In genomic region chrX:57921821-57922449, GRCm38 (mm10) we compare ENCODE assay signal across 12 mouse cellular contexts.
DNase-seq lines count a peak whose midpoint lies in the region; ATAC-seq and TF ChIP-seq lines count a peak whose summit lies in the region.
"Had no signal": no experiment of that assay in that cellular context is flagged by ENCODE, and none has a peak within 500 bp of the region (broad histone marks: within the 10 kb centered on the region; RNA-seq: fewer than 3 reads in every experiment).

No protein-coding gene starts in this region.

- H3K9me3 ChIP-seq in heart, embryonic 15.5 days (replicated peaks) = no peaks in the 10 kb centered on the region
- H3K9me3 ChIP-seq in hindbrain, embryonic 10.5 days = no peaks in the 10 kb centered on the region
- no peaks in the 10 kb centered on the region for H3K9me3 ChIP-seq in midbrain, embryonic 10.5 days (replicated peaks)
- H3K9me3 ChIP-seq in embryonic facial prominence, embryonic 10.5 days = no peaks in the 10 kb centered on the region

- TF ChIP-seq EP300 in heart, adult 2 months (IDR thresholded peaks at IDR 0.05; ENCODE audit: insufficient read depth, low read depth, low read length) = no peak

- H3K27ac ChIP-seq in heart, embryonic 15.5 days = no peak overlapping the region
- no peak overlapping the region for H3K27ac ChIP-seq in heart, adult 2 months
- H3K27ac ChIP-seq in hindbrain, embryonic 10.5 days = peak overlapping the region; percentile 40; the same call in 1 of the 2 replicates
- peak overlapping the region; percentile 57; the same call in 1 of the 2 replicates for H3K27ac ChIP-seq in midbrain, embryonic 10.5 days (replicated peaks)
- H3K27ac ChIP-seq in embryonic facial prominence, embryonic 10.5 days (replicated peaks) = no peak overlapping the region

- H3K36me3 ChIP-seq in heart, embryonic 15.5 days = no peaks in the 10 kb centered on the region
- no peaks in the 10 kb centered on the region for H3K36me3 ChIP-seq in heart, adult 2 months (ENCODE audit: control insufficient read depth, insufficient read depth, low read length)
- no peaks in the 10 kb centered on the region for H3K36me3 ChIP-seq in hindbrain, embryonic 10.5 days
- no peaks in the 10 kb centered on the region for H3K36me3 ChIP-seq in midbrain, embryonic 10.5 days
- H3K36me3 ChIP-seq in embryonic facial prominence, embryonic 10.5 days (replicated peaks) = no peaks in the 10 kb centered on the region

- H3K4me2 ChIP-seq in heart, embryonic 15.5 days = peak overlapping the region; percentile 18; the same call in 1 of the 2 replicates
- H3K4me2 ChIP-seq: lung, embryonic 14.5 days had no signal

- peaks cover 52% of the 10 kb centered on the region for H3K27me3 ChIP-seq in heart, embryonic 15.5 days
- H3K27me3 ChIP-seq in heart, adult 2 months (ENCODE audit: control insufficient read depth, insufficient read depth, low read length) = peaks cover 7% of the 10 kb centered on the region
- peaks cover 60% of the 10 kb centered on the region for H3K27me3 ChIP-seq in hindbrain, embryonic 10.5 days (ENCODE audit: insufficient read depth, poor library complexity, severe bottlenecking)
- peaks cover 59% of the 10 kb centered on the region for H3K27me3 ChIP-seq in midbrain, embryonic 10.5 days (ENCODE audit: low read depth, poor library complexity, severe bottlenecking)
- H3K27me3 ChIP-seq in embryonic facial prominence, embryonic 10.5 days (replicated peaks; ENCODE audit: low read depth, poor library complexity, severe bottlenecking) = peaks cover 85% of the 10 kb centered on the region

- TF ChIP-seq CTCF in heart, adult 2 months (IDR thresholded peaks at IDR 0.05) = no peak

- WGBS in heart, embryonic 15.5 days = 12% methylated on average over 25 of the region's 25 CpGs
- WGBS in heart, adult 2 months = 16% methylated on average over 25 of the region's 25 CpGs
- 16% methylated on average over 25 of the region's 25 CpGs for WGBS in hindbrain, embryonic 10.5 days
- WGBS in midbrain, embryonic 10.5 days = 24% methylated on average over 25 of the region's 25 CpGs
- WGBS in embryonic facial prominence, embryonic 10.5 days = 15% methylated on average over 25 of the region's 25 CpGs

- ATAC-seq in heart, embryonic 15.5 days (replicated peaks; ENCODE audit: insufficient number of reproducible peaks, insufficient read depth, low FRiP score, low read depth) = no peak
- ATAC-seq: CD4-positive, CD25-positive, alpha-beta regulatory T cell, adult 4 months had no signal

- H3K79me2 ChIP-seq in heart, adult 2 months (replicated peaks; ENCODE audit: control insufficient read depth, insufficient read depth, low read length) = no peaks in the 10 kb centered on the region

- TF ChIP-seq POLR2A in heart, adult 2 months (IDR thresholded peaks at IDR 0.05; ENCODE audit: insufficient read depth, low read depth, low read length) = no peak

- H3K4me1 ChIP-seq in heart, embryonic 15.5 days (replicated peaks) = no peaks in the 10 kb centered on the region; the same call in 1 of the 2 replicates
- no peaks in the 10 kb centered on the region for H3K4me1 ChIP-seq in heart, adult 2 months (ENCODE audit: control insufficient read depth, insufficient read depth, low read length)
- peaks cover 19% of the 10 kb centered on the region; the same call in 1 of the 2 replicates for H3K4me1 ChIP-seq in hindbrain, embryonic 10.5 days (replicated peaks)
- peaks cover 51% of the 10 kb centered on the region for H3K4me1 ChIP-seq in midbrain, embryonic 10.5 days
- H3K4me1 ChIP-seq in embryonic facial prominence, embryonic 10.5 days = no peaks in the 10 kb centered on the region

- 0 out of 2 replicates have a peak overlapping the region, but pooled peaks have one; percentile 7 for H3K4me3 ChIP-seq in heart, embryonic 15.5 days
- H3K4me3 ChIP-seq in heart, adult 2 months = no peak overlapping the region
- peak overlapping the region; percentile 29 for H3K4me3 ChIP-seq in hindbrain, embryonic 10.5 days
- H3K4me3 ChIP-seq in midbrain, embryonic 10.5 days = peak overlapping the region; percentile 39
- no peak overlapping the region for H3K4me3 ChIP-seq in embryonic facial prominence, embryonic 10.5 days

- DNase-seq in heart, adult 2 months = no peak
- peak; percentile 17 for DNase-seq in hindbrain, embryonic 10.5 days (ENCODE audit: low spot score)
- peak; percentile 18 for DNase-seq in midbrain, embryonic 10.5 days (ENCODE audit: low spot score)
- DNase-seq in embryonic facial prominence, embryonic 10.5 days (ENCODE audit: low spot score) = no peak
- no peak for DNase-seq in layer of hippocampus, adult 9-10 months (ENCODE audit: low spot score)
- no peak for DNase-seq in layer of hippocampus, postnatal 10 days (ENCODE audit: low spot score in 2 of 2)
- DNase-seq: adrenal gland, postnatal 25 days; cerebellum, adult 11-12 months; right cerebral cortex, adult 18-20 months had no signal

- intact Hi-C loops in heart, adult 2 months (cut with DNase I) = loop anchor here (5.0 kb wide), 1 partner anchor 110 kb away; no protein-coding TSS in a partner anchor

- no peak overlapping the region for H3K9ac ChIP-seq in heart, embryonic 15.5 days
- no peak overlapping the region for H3K9ac ChIP-seq in heart, adult 2 months (ENCODE audit: low read depth, low read length)
- H3K9ac ChIP-seq: lung, embryonic 14.5 days had no signal

Comparison
In these comparisons a context has a peak if more than half of its experiments do, and no peak if none do; other contexts are left out.
1. H3K4me3 ChIP-seq: peak in heart, embryonic 15.5 days (single experiment), hindbrain, embryonic 10.5 days (single experiment) and midbrain, embryonic 10.5 days (single experiment); none in heart, adult 2 months (single experiment) and embryonic facial prominence, embryonic 10.5 days (single experiment).
2. H3K27ac ChIP-seq: peak in hindbrain, embryonic 10.5 days (single experiment) and midbrain, embryonic 10.5 days (single experiment); none in heart, embryonic 15.5 days (single experiment), heart, adult 2 months (single experiment) and embryonic facial prominence, embryonic 10.5 days (single experiment).
3. DNase-seq: peak in hindbrain, embryonic 10.5 days (single experiment) and midbrain, embryonic 10.5 days (single experiment); none in heart, adult 2 months (0 of 2), embryonic facial prominence, embryonic 10.5 days (single experiment), layer of hippocampus, adult 9-10 months (single experiment) and layer of hippocampus, postnatal 10 days (0 of 2).